Mouse (Mus musculus) erythroblast, embryonic 14.5 days (primary cell): ENCODE data around the gene Sin3a. TPM values are rescaled to one million over a fixed set of nuclear protein-coding genes. Genes with fewer than 3 reads are reported as not detected.

ENCODE experiments used
- H3K27me3 ChIP-seq: 2 replicates; pipeline ENCODE4 v1.6.1; 2012; ENCODE audit warnings: inconsistent platforms; ENCODE audit not compliant: control insufficient read depth
- H3K36me3 ChIP-seq: 2 replicates; pipeline ENCODE4 v1.6.1; 2012; ENCODE audit warnings: mild to moderate bottlenecking, inconsistent platforms; ENCODE audit not compliant: control insufficient read depth
- H3K4me1 ChIP-seq: 2 replicates; pipeline ENCODE4 v1.6.1; 2012; ENCODE audit warnings: inconsistent platforms; ENCODE audit not compliant: control insufficient read depth
- H3K4me3 ChIP-seq: replicated peaks from 2 replicates; pipeline ENCODE3; 2012; ENCODE audit warnings: moderate library complexity, mild to moderate bottlenecking, inconsistent platforms
- H3K9me3 ChIP-seq: 2 replicates; pipeline ENCODE4 v1.6.1; 2012; ENCODE audit warnings: low read length, inconsistent platforms, mixed read lengths; ENCODE audit not compliant: control insufficient read depth
- GATA1 ChIP-seq: IDR thresholded peaks from 2 replicates; pipeline ENCODE4 v1.6.1; 2012; ENCODE audit warnings: low read length, inconsistent platforms, mixed read lengths
- TAL1 ChIP-seq: IDR thresholded peaks from 3 replicates; pipeline ENCODE4 v1.6.1; 2012; ENCODE audit warnings: low read length, inconsistent platforms, mixed read lengths
- polyA plus RNA-seq: library from polyadenylated mRNA; stranded (reverse); fragments of >175 nt; gene quantifications from 2 replicates; pipeline ENCODE4 v1.2.3, GENCODE M21; 2012

Sin3a gene
- polyA plus RNA-seq, 1 experiment: 0.63 TPM

DNA sequence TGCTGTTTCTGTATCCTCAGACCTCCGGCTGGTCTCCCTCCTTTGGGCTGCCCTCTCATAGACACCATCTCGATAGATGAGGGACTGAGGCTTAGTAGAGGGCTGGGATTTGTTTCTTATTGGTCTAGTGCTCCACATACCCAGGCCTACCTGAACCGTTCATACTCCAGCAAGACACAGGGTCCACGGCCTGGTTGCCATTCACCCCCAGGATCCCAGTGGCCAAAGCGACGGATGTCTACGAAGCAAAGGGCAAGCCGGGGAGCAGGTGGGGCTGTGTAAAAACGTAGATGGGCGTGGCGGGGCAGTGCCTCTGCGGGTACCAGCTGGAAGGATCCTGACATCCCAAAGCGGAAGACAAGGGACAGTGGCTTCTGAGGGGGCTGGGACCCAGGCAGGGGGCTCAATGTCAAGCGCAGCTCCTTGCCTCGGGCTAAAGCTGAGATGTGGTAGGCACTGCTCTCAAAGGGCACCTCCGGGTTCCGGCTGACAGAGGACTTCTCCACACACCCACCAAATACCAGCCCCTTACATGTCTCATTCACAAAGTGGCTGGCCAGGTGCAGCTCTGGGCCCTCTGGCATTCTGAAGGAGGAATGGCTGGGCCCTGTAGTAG, 74.7 kb downstream of the Sin3a start:
- TF ChIP-seq TAL1 (no peak), GATA1 (no peak)
- no peaks in the 10 kb centered on the region for H3K9me3 ChIP-seq
- peaks cover 21% of the 10 kb centered on the region for H3K36me3 ChIP-seq
- peaks cover 21% of the 10 kb centered on the region for H3K4me1 ChIP-seq
- H3K4me3 ChIP-seq: no peak overlapping the region
- no peaks in the 10 kb centered on the region for H3K27me3 ChIP-seq

DNA sequence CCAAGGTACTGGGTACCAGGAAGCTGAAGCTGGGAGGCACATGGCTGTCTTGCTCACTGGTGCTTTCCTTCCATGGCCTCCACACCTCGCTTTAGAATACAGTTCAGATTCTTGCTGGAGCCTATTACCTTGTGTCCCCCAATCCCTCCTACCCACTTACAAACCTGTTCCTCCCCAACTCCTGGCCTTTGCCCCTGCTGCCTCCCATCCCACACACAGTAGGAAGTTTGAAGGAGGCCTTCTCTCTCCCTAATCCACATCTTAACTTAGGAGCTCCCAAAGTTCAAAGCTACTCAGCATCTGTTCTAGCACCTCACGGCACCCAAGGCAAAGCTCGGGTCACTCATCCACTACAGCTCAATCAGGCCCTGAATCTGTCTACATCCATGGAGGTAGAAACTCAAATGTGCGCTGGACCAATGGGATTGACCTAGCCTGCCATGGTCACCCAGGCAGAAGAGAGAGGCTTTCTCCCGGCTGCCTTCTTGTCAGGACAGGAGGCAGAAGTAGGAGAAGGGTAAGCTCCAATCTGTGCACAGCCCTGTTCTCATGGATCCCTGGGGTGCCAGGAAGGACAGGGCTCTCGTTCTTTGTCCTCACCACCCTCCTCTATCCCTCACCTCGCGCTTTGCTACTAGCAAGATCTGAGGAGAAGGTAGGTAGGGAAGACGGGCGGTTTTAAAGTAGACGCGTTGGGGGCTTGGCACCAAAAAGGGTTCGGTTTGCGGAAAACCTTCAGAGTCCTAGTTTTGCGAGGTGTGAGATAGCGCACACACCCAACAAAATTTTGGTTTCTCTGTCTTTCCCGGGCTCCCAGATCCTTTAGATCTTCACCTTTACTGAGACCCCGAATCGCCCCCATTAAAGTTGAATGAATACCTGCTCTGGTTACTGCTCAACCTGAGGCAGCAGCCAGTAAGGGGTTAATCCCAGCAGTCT, 75.6 kb downstream of the Sin3a start:
- H3K36me3 ChIP-seq: peaks cover 12% of the 10 kb centered on the region
- peaks cover 21% of the 10 kb centered on the region for H3K4me1 ChIP-seq
- H3K9me3 ChIP-seq: no peaks in the 10 kb centered on the region
- peak overlapping the region; percentile 65 for H3K4me3 ChIP-seq
- no peaks in the 10 kb centered on the region for H3K27me3 ChIP-seq
- TF ChIP-seq TAL1 (no peak), GATA1 (no peak)

DNA sequence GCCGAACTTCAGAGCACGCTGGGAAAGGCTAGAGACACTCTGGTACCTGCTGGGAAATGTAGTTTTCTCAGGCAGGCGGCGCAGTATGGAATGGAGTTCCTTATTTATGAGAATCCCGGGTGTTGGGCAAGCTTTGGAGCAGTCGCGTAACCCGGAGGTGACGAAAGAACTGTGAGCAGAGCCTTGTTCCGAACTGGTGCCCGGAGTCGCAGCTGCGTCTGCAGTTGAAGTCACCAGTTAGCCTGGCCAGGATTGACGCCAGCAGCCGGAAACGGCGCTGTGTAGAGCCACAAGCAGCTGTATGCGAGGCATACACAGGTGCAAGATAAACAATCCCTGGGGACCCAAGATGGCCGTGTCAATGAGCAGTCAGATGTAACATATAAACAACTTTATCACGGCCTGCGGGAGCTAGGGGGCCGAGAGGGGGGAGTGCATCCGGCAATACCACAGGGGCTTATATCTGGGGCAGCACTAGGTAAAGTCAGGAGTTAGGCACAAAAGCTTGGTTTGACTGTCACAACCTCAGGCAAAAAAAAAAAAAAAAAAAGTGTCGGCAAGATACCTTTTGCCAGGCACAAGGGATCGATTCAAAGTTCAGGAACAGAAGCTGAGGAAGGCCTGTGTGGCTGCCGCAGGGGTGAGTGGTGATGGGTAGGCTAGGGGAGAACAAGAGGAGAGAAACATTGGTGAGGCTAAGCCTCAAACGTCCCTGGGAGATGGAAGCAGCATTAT, 76.5 kb downstream of the Sin3a start, which contains the start of gene Neil1:
Gene Neil1 (minus strand): TSS at position 162 of the 735 bp plus-strand sequence.
- no peak for TF ChIP-seq GATA1
- TF ChIP-seq TAL1: no peak
- Histone ChIP-seq H3K36me3 (peaks cover 8% of the 10 kb centered on the region), H3K9me3 (no peaks in the 10 kb centered on the region), H3K27me3 (no peaks in the 10 kb centered on the region), H3K4me3 (peak within 1 kb of the TSS; percentile 65), H3K4me1 (peaks cover 21% of the 10 kb centered on the region)

DNA sequence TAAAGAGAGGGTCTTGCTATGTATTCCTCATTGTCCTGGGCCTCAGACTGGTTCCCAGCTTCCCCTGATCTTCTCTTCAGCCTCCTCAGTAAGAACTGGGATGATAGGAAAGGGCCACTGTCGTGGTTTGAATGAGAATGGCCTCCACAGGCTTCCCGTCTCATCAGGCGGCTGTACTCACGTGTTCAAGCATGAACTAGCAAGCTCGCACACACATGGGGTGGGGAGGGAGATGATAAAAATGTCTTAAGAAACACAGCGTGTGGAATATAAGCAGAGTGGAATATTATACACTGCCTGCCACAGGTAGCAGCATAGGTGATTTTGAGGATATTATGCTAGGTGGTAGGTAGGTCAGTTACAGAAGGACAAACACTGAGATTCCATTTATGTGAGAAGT, 77.2 kb downstream of the Sin3a start:
- Histone ChIP-seq H3K4me1 (peaks cover 21% of the 10 kb centered on the region), H3K9me3 (no peaks in the 10 kb centered on the region), H3K27me3 (no peaks in the 10 kb centered on the region), H3K36me3 (peaks cover 4% of the 10 kb centered on the region), H3K4me3 (peak overlapping the region; percentile 65)
- TF ChIP-seq GATA1 (no peak), TAL1 (no peak)

DNA sequence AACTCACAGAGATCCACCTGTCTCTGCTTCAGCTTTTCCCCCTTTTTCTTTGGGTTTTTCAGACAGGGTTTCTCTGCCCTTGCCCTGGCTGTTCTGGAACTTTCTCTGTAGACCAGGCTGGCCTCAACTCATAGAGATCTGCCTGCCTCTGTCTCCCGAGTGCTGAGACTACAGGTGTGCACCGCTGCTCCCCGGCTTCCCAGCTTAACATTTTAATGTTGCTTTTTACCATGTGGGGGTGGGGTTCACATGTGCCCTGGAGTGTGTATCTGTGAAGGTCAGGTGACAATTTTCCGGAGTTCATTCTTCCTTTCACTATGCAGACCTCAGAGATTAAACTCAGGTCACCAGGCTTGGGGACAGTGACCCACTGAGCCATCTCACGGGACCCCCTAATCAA, 78.4 kb downstream of the Sin3a start:
- Histone ChIP-seq H3K4me3 (no peak overlapping the region), H3K9me3 (no peaks in the 10 kb centered on the region), H3K36me3 (peaks cover 12% of the 10 kb centered on the region), H3K4me1 (peaks cover 21% of the 10 kb centered on the region), H3K27me3 (no peaks in the 10 kb centered on the region)
- TF ChIP-seq GATA1 (no peak), TAL1 (no peak)

DNA sequence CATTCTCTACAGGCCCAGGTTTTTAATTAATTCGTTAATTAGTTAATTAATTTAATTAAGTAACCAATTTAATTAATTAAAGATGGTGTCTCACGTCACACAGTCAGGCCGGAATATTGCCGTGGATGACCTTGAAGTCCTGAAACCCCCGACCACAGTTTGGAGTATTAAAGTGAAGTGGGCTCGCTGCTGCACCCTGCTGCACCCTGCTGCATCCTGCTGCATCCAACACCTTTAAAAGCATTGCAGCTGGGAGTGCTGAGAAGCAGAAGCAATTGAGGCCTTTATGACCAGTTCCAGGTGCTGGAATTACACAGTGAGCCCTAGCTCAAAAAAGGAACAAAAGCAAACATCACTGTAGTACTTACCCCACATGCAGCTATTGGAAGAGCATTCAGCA, 80.5 kb downstream of the Sin3a start:
- Histone ChIP-seq H3K4me3 (no peak overlapping the region), H3K4me1 (peaks cover 25% of the 10 kb centered on the region), H3K36me3 (peaks cover 23% of the 10 kb centered on the region), H3K27me3 (no peaks in the 10 kb centered on the region), H3K9me3 (no peaks in the 10 kb centered on the region)
- TF ChIP-seq TAL1 (no peak), GATA1 (no peak)

DNA sequence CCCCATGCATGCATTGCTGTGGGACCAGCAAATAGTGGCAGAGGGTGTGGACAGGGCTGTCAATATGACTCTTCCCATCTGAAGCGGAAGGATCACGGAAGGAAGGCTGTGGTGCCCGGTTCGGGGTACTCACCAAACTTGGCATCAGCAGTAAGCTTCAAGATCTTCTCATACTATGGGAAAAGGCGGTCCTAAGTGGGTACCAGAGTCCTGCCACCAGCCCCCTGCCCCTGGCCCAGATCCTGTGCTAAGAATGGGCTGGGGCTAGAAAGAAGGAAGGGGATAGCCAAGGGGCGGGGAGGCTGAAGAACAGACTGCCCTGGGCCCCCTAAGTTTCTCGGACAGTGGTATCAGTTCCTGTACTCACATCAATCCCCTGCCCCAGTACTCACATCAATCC, 84.5 kb downstream of the Sin3a start:
- no peak overlapping the region for H3K4me3 ChIP-seq
- no peak for TF ChIP-seq TAL1
- TF ChIP-seq GATA1: no peak
- no peaks in the 10 kb centered on the region for H3K27me3 ChIP-seq
- H3K36me3 ChIP-seq: peaks cover 23% of the 10 kb centered on the region
- peaks cover 21% of the 10 kb centered on the region for H3K4me1 ChIP-seq
- no peaks in the 10 kb centered on the region for H3K9me3 ChIP-seq

DNA sequence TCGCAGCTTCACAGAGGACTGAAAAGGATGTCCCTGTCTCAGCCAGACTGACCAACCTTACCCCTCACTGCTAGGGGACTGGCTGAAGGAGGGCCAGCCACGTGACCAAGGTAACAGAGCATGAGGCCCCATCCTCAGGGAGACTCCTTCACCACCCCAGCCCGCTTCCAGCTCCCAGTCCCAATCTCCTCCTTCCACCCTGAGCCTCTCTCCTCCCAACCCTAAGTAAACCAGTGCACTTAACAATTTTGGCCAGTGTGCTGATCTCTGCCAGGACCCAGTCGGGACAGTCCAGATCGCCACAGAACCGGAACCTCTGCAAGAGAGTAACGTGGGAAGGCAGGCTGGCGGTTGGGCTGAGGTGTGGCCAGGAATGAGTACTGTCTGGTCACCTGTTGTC, 85.0 kb downstream of the Sin3a start:
- H3K4me3 ChIP-seq: peak overlapping the region; percentile 92
- H3K9me3 ChIP-seq: no peaks in the 10 kb centered on the region
- no peak for TF ChIP-seq TAL1
- no peak for TF ChIP-seq GATA1

DNA sequence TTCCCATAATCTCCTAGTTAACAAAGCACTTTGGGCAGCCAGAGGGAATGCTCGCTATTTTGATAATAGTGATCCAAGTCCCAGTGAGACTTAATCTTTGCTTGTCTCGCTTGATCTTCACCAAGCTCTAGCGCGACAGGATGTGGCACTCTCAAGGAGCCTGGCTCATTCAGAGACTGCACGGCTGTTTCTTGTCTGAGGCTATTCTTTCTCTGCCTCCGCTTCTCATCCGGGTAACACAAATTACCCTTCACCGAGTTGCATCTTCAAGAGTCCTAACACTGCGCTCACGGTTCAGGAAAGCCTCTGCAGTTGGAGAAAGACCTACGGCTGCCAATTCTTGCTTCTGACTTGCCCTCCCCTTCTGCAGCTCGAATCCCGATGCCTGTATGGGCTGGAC, 85.7 kb downstream of the Sin3a start:
- H3K36me3 ChIP-seq: peaks cover 23% of the 10 kb centered on the region
- no peaks in the 10 kb centered on the region for H3K9me3 ChIP-seq
- H3K4me3 ChIP-seq: peak overlapping the region; percentile 92
- no peaks in the 10 kb centered on the region for H3K27me3 ChIP-seq
- peaks cover 21% of the 10 kb centered on the region for H3K4me1 ChIP-seq
- TF ChIP-seq GATA1: no peak
- TF ChIP-seq TAL1: no peak

More for the DNA sequence above, 85.0 kb downstream of the Sin3a start:
- Histone ChIP-seq H3K27me3 (no peaks in the 10 kb centered on the region), H3K4me1 (peaks cover 21% of the 10 kb centered on the region), H3K36me3 (peaks cover 23% of the 10 kb centered on the region)
